Mouse (Mus musculus): ENCODE measurements around the gene Lipc. TPM values are rescaled to one million over a fixed set of nuclear protein-coding genes. Genes with fewer than 3 reads are reported as not detected.

Gene Lipc
- polyA plus RNA-seq, 1 experiment from 2014 or later, result 3.6 TPM

DNA sequence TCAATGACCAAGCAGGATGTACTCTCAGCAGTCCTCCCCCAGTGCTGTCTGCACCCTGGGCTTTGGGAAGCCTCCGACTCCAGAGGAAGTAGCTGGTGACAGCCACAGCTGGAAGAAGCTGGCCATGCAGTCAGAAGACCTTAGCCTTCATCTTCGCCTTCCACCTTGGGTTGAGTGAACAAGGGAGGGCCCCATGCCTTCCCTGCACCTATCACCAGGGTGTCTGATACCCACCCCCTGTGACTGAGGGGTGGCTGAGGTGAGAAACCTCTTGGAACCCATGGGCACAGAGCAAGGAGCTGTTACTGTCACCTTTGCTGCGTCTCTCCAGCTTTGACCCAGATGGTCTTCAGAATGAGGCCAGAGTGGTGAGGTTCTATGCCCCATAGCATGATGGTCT is 150.3 kb downstream of the Lipc start:
- no peak overlapping the region for H3K27ac ChIP-seq
- H3K4me2 ChIP-seq, result no peak overlapping the region
- no peaks in the 10 kb centered on the region for H3K36me3 ChIP-seq
- no peak for ATAC-seq (ENCODE audit: insufficient read depth, low FRiP score, low read depth)
- H3K9ac ChIP-seq, result no peak overlapping the region
- no peaks in the 10 kb centered on the region for H3K4me1 ChIP-seq
- WGBS, result 81% methylated on average over 3 of the region's 3 CpGs
- no peak overlapping the region for H3K4me3 ChIP-seq (replicated peaks)
- no peaks in the 10 kb centered on the region for H3K9me3 ChIP-seq
- H3K27me3 ChIP-seq (replicated peaks), result no peaks in the 10 kb centered on the region

- Histone ChIP-seq H3K27ac (no peak overlapping the region), H3K4me1 (no peaks in the 10 kb centered on the region), H3K4me2 (no peak overlapping the region), H3K27me3 (replicated peaks) (no peaks in the 10 kb centered on the region), H3K4me3 (replicated peaks) (no peak overlapping the region), H3K36me3 (no peaks in the 10 kb centered on the region), H3K9ac (no peak overlapping the region), H3K9me3 (no peaks in the 10 kb centered on the region)
- WGBS, result 58% methylated on average over 8 of the region's 8 CpGs
- no peak for ATAC-seq (ENCODE audit: insufficient read depth, low FRiP score, low read depth)
Observed at GRCm38 (mm10) chr9:70800588-70801315, 151.3 kb downstream of the Lipc start.

- WGBS, result 51% methylated on average over 2 of the region's 2 CpGs
- no peaks in the 10 kb centered on the region for H3K36me3 ChIP-seq
- no peak overlapping the region for H3K27ac ChIP-seq
- no peak overlapping the region for H3K4me2 ChIP-seq
- no peak for ATAC-seq (ENCODE audit: insufficient read depth, low FRiP score, low read depth)
- H3K9ac ChIP-seq, result no peak overlapping the region
- no peaks in the 10 kb centered on the region for H3K4me1 ChIP-seq
- no peak overlapping the region for H3K4me3 ChIP-seq (replicated peaks)
- H3K9me3 ChIP-seq, result no peaks in the 10 kb centered on the region
- no peaks in the 10 kb centered on the region for H3K27me3 ChIP-seq (replicated peaks)
Observed at GRCm38 (mm10) chr9:70795439-70795757, 156.6 kb downstream of the Lipc start.

DNA sequence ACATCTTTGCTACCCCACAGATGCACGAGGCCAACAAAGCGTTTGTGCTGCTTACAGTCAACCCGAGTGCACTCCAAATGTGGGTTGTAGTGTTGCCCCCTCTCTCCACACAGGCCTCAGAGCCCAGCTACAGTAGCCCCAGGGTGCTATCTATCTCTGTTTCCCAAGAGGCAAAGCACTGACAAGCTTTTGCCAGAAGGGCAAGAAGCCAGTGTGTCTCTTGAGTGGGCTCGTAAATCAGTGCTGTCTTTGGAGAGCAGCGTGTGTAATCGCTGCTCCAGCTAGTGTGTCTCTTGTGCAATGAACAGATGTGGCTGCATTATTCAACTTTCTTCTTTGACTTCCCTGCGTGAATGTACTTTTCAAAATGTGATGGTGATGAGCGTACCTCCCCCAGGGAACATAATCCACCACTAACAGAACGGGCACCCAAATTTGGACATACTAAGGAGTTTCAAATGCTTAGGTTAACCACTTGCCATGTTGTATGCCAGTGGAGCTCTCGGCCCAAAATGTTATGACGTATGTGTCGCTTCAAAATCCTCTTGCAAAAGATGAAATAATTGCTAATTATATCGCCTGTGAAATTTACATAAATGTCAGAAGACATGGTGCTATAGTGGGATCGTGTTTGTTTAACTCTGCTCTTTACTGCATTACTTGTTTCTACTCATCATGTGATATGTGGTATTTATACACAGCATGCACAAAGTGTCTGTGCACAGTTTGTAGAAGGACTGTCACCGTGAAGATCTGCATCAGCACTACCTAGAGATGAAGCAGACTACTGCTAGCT is 157.2 kb downstream of the Lipc start:
- H3K9me3 ChIP-seq, result no peaks in the 10 kb centered on the region
- H3K27ac ChIP-seq, result no peak overlapping the region
- H3K4me2 ChIP-seq, result no peak overlapping the region
- no peaks in the 10 kb centered on the region for H3K27me3 ChIP-seq (replicated peaks)
- H3K36me3 ChIP-seq, result no peaks in the 10 kb centered on the region
- H3K9ac ChIP-seq, result no peak overlapping the region
- no peak for ATAC-seq (ENCODE audit: insufficient read depth, low FRiP score, low read depth)
- no peak overlapping the region for H3K4me3 ChIP-seq (replicated peaks)
- 61% methylated on average over 15 of the region's 15 CpGs for WGBS
- no peaks in the 10 kb centered on the region for H3K4me1 ChIP-seq

DNA sequence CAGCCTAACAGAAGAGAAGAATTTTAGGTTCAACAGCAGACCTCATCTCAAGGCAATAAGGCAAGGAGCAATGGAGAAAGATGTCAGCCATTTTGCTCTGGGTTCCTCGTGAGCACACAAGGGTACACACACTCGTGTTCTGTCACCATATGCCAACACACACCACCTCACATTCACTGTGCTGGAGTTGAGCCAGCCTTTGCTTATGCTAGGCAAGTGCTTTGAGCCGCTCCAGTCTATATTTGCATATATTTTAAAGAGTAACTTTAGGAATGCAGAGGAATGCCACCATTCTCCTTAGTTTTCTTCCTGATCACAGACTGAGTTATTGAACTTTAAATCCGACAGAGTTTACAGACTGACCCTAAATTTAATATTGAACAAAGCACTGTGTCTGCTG is 161.4 kb downstream of the Lipc start:
- ATAC-seq (ENCODE audit: insufficient read depth, low FRiP score, low read depth), result no peak

DNA sequence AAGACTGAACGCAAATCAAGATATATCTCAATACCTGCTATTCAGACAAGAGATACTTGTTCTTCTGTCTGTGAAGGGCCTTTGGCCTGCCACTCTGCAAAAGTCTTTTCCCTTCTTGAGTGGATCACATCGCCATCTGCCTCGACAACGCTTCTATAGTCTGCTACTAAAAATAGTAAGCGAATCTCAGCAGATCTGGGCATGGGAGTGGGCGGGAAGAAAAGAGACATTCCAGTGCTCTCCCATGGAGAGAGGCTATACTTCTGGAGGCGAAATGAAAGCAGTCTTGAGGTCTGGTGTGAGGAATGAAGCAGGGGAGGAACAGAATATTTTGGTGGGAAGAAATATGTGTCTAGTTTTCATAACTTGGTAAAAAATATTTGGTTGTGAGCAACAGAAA is 163.3 kb downstream of the Lipc start:
- no peak for ATAC-seq (ENCODE audit: insufficient read depth, low FRiP score, low read depth)
- Histone ChIP-seq H3K4me3 (replicated peaks) (no peak overlapping the region), H3K27ac (no peak overlapping the region), H3K9me3 (no peaks in the 10 kb centered on the region), H3K27me3 (replicated peaks) (no peaks in the 10 kb centered on the region), H3K9ac (no peak overlapping the region), H3K4me2 (no peak overlapping the region), H3K4me1 (no peaks in the 10 kb centered on the region), H3K36me3 (no peaks in the 10 kb centered on the region; the same call in 1 of the 2 replicates)
- WGBS, result 83% methylated on average over 7 of the region's 7 CpGs

More for the DNA sequence above, 161.4 kb downstream of the Lipc start:
- no peaks in the 10 kb centered on the region for H3K27me3 ChIP-seq (replicated peaks)
- no peak overlapping the region for H3K4me2 ChIP-seq
- no peak overlapping the region for H3K4me3 ChIP-seq (replicated peaks)
- no peak overlapping the region for H3K9ac ChIP-seq
- H3K36me3 ChIP-seq, result no peaks in the 10 kb centered on the region; the same call in 1 of the 2 replicates
- H3K27ac ChIP-seq, result no peak overlapping the region
- H3K4me1 ChIP-seq, result no peaks in the 10 kb centered on the region
- WGBS, result 80% methylated on average over 4 of the region's 4 CpGs
- H3K9me3 ChIP-seq, result no peaks in the 10 kb centered on the region

- Histone ChIP-seq H3K36me3 (peaks cover 7% of the 10 kb centered on the region; the same call in 1 of the 2 replicates), H3K9me3 (no peaks in the 10 kb centered on the region), H3K4me1 (no peaks in the 10 kb centered on the region), H3K4me2 (no peak overlapping the region), H3K4me3 (replicated peaks) (no peak overlapping the region), H3K27me3 (replicated peaks) (no peaks in the 10 kb centered on the region), H3K9ac (no peak overlapping the region), H3K27ac (no peak overlapping the region)
- WGBS, result 83% methylated on average over 3 of the region's 3 CpGs
- no peak for ATAC-seq (ENCODE audit: insufficient read depth, low FRiP score, low read depth)
Observed at GRCm38 (mm10) chr9:70782191-70782590, 169.8 kb downstream of the Lipc start.

- H3K9ac ChIP-seq, result no peak overlapping the region
- H3K4me1 ChIP-seq, result no peaks in the 10 kb centered on the region
- H3K9me3 ChIP-seq, result no peaks in the 10 kb centered on the region
- no peak overlapping the region for H3K4me3 ChIP-seq (replicated peaks)
- no peak overlapping the region for H3K4me2 ChIP-seq
- peaks cover 9% of the 10 kb centered on the region; the same call in 1 of the 2 replicates for H3K36me3 ChIP-seq
- no peak for ATAC-seq (ENCODE audit: insufficient read depth, low FRiP score, low read depth)
- no peak overlapping the region for H3K27ac ChIP-seq
- WGBS, result 85% methylated on average over 2 of the region's 2 CpGs
- H3K27me3 ChIP-seq (replicated peaks), result no peaks in the 10 kb centered on the region
Observed at GRCm38 (mm10) chr9:70775517-70775916, 176.5 kb downstream of the Lipc start.

DNA sequence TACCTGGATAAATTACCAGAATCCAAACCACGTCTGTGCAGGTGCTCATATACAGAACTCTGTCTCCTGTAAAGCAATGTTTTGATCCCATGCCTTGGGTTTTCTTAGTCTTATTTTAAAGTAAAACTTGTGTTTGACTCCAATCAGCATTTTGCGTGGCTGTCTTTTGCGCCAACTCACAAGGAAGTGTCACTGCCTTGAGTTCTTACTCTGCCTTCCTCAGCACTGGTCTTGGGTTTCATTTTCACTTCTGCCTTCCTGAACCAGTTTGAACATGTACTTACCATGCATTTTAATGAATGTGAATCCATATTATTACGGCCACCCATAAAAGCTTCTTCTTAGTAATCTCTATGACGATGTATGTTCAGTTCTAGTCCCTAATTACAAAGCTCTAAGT is 191.1 kb downstream of the Lipc start:
- WGBS, result 82% methylated on average over 5 of the region's 5 CpGs
- H3K9ac ChIP-seq, result no peak overlapping the region
- H3K4me2 ChIP-seq, result no peak overlapping the region
- H3K27ac ChIP-seq, result no peak overlapping the region
- no peak overlapping the region for H3K4me3 ChIP-seq (replicated peaks)
- no peak for ATAC-seq (ENCODE audit: insufficient read depth, low FRiP score, low read depth)
- no peaks in the 10 kb centered on the region for H3K27me3 ChIP-seq (replicated peaks)
- H3K36me3 ChIP-seq, result peaks cover 9% of the 10 kb centered on the region; the same call in 1 of the 2 replicates
- no peaks in the 10 kb centered on the region for H3K9me3 ChIP-seq
- no peaks in the 10 kb centered on the region for H3K4me1 ChIP-seq

DNA sequence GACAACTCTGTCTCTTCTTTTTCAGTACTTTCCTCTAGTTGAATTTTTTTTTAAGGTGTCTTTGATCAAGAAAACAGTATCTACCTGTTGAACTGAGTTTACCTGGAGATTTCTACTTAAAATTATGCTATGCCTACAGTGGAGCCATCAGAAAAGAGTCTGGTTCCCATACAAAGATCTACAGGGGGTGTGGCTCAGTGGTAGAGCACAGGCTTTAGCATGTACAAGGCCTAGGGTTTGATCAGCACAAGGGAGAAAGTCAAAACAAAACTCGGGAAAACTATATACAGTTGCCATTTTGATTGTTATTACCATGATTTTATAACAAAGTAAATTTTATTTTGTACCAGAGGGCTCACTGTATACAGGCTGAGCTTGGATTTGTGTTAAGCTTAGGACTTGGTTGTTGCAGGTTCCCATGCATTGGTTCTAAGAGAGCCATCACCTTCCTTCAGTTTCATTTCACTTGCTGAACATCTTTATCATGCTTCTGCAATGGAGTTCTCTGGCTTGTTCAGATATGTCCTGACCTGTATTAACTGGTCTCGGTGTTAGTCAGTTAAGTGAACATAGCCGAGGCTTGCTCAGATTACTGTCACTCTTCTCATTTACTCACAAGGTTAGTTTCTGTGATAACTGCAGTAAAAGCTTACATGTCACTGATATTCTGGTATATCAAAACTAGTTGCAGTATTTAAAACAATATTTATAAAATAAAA is 200.4 kb downstream of the Lipc start:
- 86% methylated on average over 3 of the region's 3 CpGs for WGBS
- H3K36me3 ChIP-seq, result peaks cover 8% of the 10 kb centered on the region; the same call in 1 of the 2 replicates
- H3K9ac ChIP-seq, result no peak overlapping the region
- ATAC-seq (ENCODE audit: insufficient read depth, low FRiP score, low read depth), result no peak
- no peaks in the 10 kb centered on the region for H3K4me1 ChIP-seq
- H3K27me3 ChIP-seq (replicated peaks), result no peaks in the 10 kb centered on the region
- H3K27ac ChIP-seq, result no peak overlapping the region
- no peaks in the 10 kb centered on the region for H3K9me3 ChIP-seq
- no peak overlapping the region for H3K4me3 ChIP-seq (replicated peaks)
- H3K4me2 ChIP-seq, result no peak overlapping the region

Measured in stomach, embryonic 15.5 days (tissue).